Mouse (Mus musculus) adrenal gland, postnatal 36 days (tissue): ENCODE measurements around the gene Lrrc10. TPM values are rescaled to one million over a fixed set of nuclear protein-coding genes. Genes with fewer than 3 reads are reported as not detected.
"Not testable (repeated sequence)": the region's sequence is repeated elsewhere in the genome, so short reads cannot be mapped to it uniquely, and the experiment has no call there.

ENCODE experiments used
- DNase-seq, 2 experiments: peaks; one replicate each; pipeline ENCODE4 v3.0.0; 2021; ENCODE audit warnings: mixed read lengths in 1 of 2
- long read RNA-seq, 2 experiments: library from polyadenylated mRNA; stranded (forward); transcript quantifications; one replicate each; pipeline ENCODE4 v2.0.0; 2021; ENCODE audit warnings: borderline sequencing depth in 2 of 2
- total RNA-seq, 2 experiments: library from RNA; stranded (reverse); gene quantifications; 2 replicates each; pipeline ENCODE4 v1.2.3; 2021

The Lrrc10 gene
- not detected for total RNA-seq
- long read RNA-seq, experiment 1 = 0 reads
- long read RNA-seq, experiment 2 = 0 reads

- peak in 1 of 2 experiments; percentile 14 for DNase-seq
Measured at GRCm38 (mm10) chr10:117045175-117046056, at the start of gene Lrrc10. TSS of gene Lrrc10 (plus strand) at chr10:117045341.

- no peak for DNase-seq
Measured at GRCm38 (mm10) chr10:116995584-116996235, 49.4 kb upstream of the Lrrc10 start.

- peak; percentile 90 to 92 for DNase-seq
Measured at GRCm38 (mm10) chr10:116996236-116996600, 48.9 kb upstream of the Lrrc10 start.

GRCm38 (mm10) chr10:116998716-116999455 is 46.3 kb upstream of the Lrrc10 start:
- no peak for DNase-seq

- DNase-seq = peak; percentile 37 to 66
Measured at GRCm38 (mm10) chr10:117000975-117001374, 44.2 kb upstream of the Lrrc10 start.

GRCm38 (mm10) chr10:117004695-117005094 is 40.4 kb upstream of the Lrrc10 start:
- DNase-seq = no peak

- DNase-seq = no peak
Measured at GRCm38 (mm10) chr10:117005707-117006464, 39.3 kb upstream of the Lrrc10 start.

GRCm38 (mm10) chr10:117009691-117010090 is 35.5 kb upstream of the Lrrc10 start:
- DNase-seq = no peak

GRCm38 (mm10) chr10:117011047-117011446 is 34.1 kb upstream of the Lrrc10 start:
- DNase-seq = no peak

GRCm38 (mm10) chr10:117013689-117014390 is 31.3 kb upstream of the Lrrc10 start:
- peak; percentile 9 to 33 for DNase-seq

GRCm38 (mm10) chr10:117014565-117014964 is 30.6 kb upstream of the Lrrc10 start:
- DNase-seq = no peak

GRCm38 (mm10) chr10:117018281-117018840 is 26.8 kb upstream of the Lrrc10 start:
- DNase-seq = no peak

- peak in 1 of 2 experiments; percentile 12 for DNase-seq
Measured at GRCm38 (mm10) chr10:117021020-117021754, 24.0 kb upstream of the Lrrc10 start.

- peak in 1 of 2 experiments; percentile 7 for DNase-seq
Measured at GRCm38 (mm10) chr10:117023693-117024092, 21.4 kb upstream of the Lrrc10 start.

- not testable (repeated sequence) for DNase-seq
Measured at GRCm38 (mm10) chr10:117025776-117026175, 19.4 kb upstream of the Lrrc10 start.

GRCm38 (mm10) chr10:117026176-117026575 is 19.0 kb upstream of the Lrrc10 start:
- no peak for DNase-seq

GRCm38 (mm10) chr10:117031160-117031559 is 14.0 kb upstream of the Lrrc10 start:
- no peak for DNase-seq

GRCm38 (mm10) chr10:117033785-117034184 is 11.4 kb upstream of the Lrrc10 start:
- peak; percentile 88 to 92 for DNase-seq

- peak in 1 of 2 experiments; percentile 23 for DNase-seq
Measured at GRCm38 (mm10) chr10:117040355-117040754, 4.8 kb upstream of the Lrrc10 start.

GRCm38 (mm10) chr10:117042295-117042694 is 2.8 kb upstream of the Lrrc10 start:
- peak; percentile 14 to 21 for DNase-seq
